Mouse (Mus musculus) embryonic facial prominence, embryonic 11.5 days (tissue): ENCODE measurements at regions not wholly inside any gene's neighbourhood (a gene's known extent, or its start where the extent isn't known, plus 50 kb on each side); places are given as distances from the start of the nearest gene placed in this dataset.

ENCODE experiments used
- ATAC-seq: fragments of 200-750 bp; cut with Nextera tagmentation; replicated peaks from 2 replicates; pipeline ENCODE4 v1.8.0; 2017; ENCODE audit warnings: low read depth; ENCODE audit not compliant: insufficient number of reproducible peaks, low FRiP score, low TSS enrichment
- DNase-seq: peaks from one replicate; pipeline ENCODE4 v3.0.0-alpha.2; 2015; ENCODE audit warnings: low spot score
- H3K27ac ChIP-seq: fragments of 300-500 bp; sonication (generic); replicated peaks from 2 replicates; pipeline ENCODE4 v1.5.1; 2014; ENCODE audit warnings: mild to moderate bottlenecking, low read depth, low read length, control low read depth
- H3K27me3 ChIP-seq: fragments of 300-500 bp; sonication (generic); 2 replicates; pipeline ENCODE4 v1.6.1; 2014; ENCODE audit warnings: mild to moderate bottlenecking, low read length, moderate library complexity, mixed read lengths; ENCODE audit not compliant: control insufficient read depth, insufficient read depth
- H3K36me3 ChIP-seq: fragments of 300-500 bp; sonication (generic); replicated peaks from 2 replicates; pipeline ENCODE4 v1.6.1; 2014; ENCODE audit warnings: low read depth, mild to moderate bottlenecking, low read length, moderate library complexity, mixed read lengths; ENCODE audit not compliant: control insufficient read depth, insufficient read depth
- H3K4me1 ChIP-seq: fragments of 300-500 bp; sonication (generic); 2 replicates; pipeline ENCODE4 v1.6.1; 2014; ENCODE audit warnings: low read length, mixed read lengths; ENCODE audit not compliant: control insufficient read depth, insufficient read depth
- H3K4me2 ChIP-seq: fragments of 300-500 bp; sonication (generic); 2 replicates; pipeline ENCODE4 v1.6.1; 2014; ENCODE audit warnings: low read depth, mild to moderate bottlenecking, control low read depth, low read length, moderate library complexity
- H3K4me3 ChIP-seq: fragments of 300-500 bp; sonication (generic); 2 replicates; pipeline ENCODE4 v1.5.1; 2014; ENCODE audit warnings: low read depth, low read length, control low read depth
- H3K9ac ChIP-seq: fragments of 300-500 bp; sonication (generic); replicated peaks from 2 replicates; pipeline ENCODE4 v1.6.1; 2014; ENCODE audit warnings: mild to moderate bottlenecking, control low read depth, low read length
- H3K9me3 ChIP-seq: fragments of 300-500 bp; sonication (generic); replicated peaks from 2 replicates; pipeline ENCODE4 v1.6.1; 2016; ENCODE audit warnings: mild to moderate bottlenecking, low read length, inconsistent platforms, mixed read lengths; ENCODE audit not compliant: control insufficient read depth
- WGBS: fragments of 180-500 bp; shearing (Covaris S2); extraction: QIAGEN DNeasy Blood & Tissue Kit; methylation state at CpG from one replicate; pipeline ENCODE4 v1.1.7; 2014; 5-methylcytosine and 5-hydroxymethylcytosine counted together

- 49% methylated on average over 10 of the region's 10 CpGs for WGBS
- ATAC-seq: no peak
- no peaks in the 10 kb centered on the region for H3K36me3 ChIP-seq
Observed at GRCm38 (mm10) chr5:47429217-47430172, 553.4 kb upstream of the Slit2 start.

GRCm38 (mm10) chr5:47431599-47432328 is 551.2 kb upstream of the Slit2 start:
- H3K9ac ChIP-seq: no peak overlapping the region
- H3K27me3 ChIP-seq: no peaks in the 10 kb centered on the region
- H3K36me3 ChIP-seq: no peaks in the 10 kb centered on the region
- H3K27ac ChIP-seq: no peak overlapping the region
- DNase-seq (peak; percentile 1), ATAC-seq (no peak)
- no peak overlapping the region for H3K4me2 ChIP-seq
- H3K4me3 ChIP-seq: no peak overlapping the region
- no peaks in the 10 kb centered on the region for H3K9me3 ChIP-seq
- H3K4me1 ChIP-seq: no peaks in the 10 kb centered on the region
- WGBS: 18% methylated on average over 5 of the region's 5 CpGs

More at GRCm38 (mm10) chr5:47429217-47430172, 553.4 kb upstream of the Slit2 start:
- Histone ChIP-seq H3K4me1 (no peaks in the 10 kb centered on the region), H3K9ac (no peak overlapping the region), H3K4me2 (no peak overlapping the region), H3K27ac (no peak overlapping the region), H3K27me3 (no peaks in the 10 kb centered on the region), H3K9me3 (no peaks in the 10 kb centered on the region), H3K4me3 (no peak overlapping the region)
- DNase-seq: peak; percentile 28

- ATAC-seq (no peak), DNase-seq (no peak)
- Histone ChIP-seq H3K27me3 (no peaks in the 10 kb centered on the region), H3K9me3 (no peaks in the 10 kb centered on the region), H3K4me1 (no peaks in the 10 kb centered on the region), H3K36me3 (no peaks in the 10 kb centered on the region), H3K27ac (no peak overlapping the region), H3K4me2 (no peak overlapping the region), H3K9ac (no peak overlapping the region), H3K4me3 (no peak overlapping the region)
- 81% methylated on average over 3 of the region's 3 CpGs for WGBS
Observed at GRCm38 (mm10) chr5:47436455-47436854, 546.5 kb upstream of the Slit2 start.

GRCm38 (mm10) chr5:47446305-47447028 is 536.5 kb upstream of the Slit2 start:
- ATAC-seq (no peak), DNase-seq (no peak)
- H3K27me3 ChIP-seq: no peaks in the 10 kb centered on the region
- H3K9ac ChIP-seq: no peak overlapping the region
- no peak overlapping the region for H3K4me2 ChIP-seq
- no peaks in the 10 kb centered on the region for H3K36me3 ChIP-seq
- WGBS: 51% methylated on average over 5 of the region's 5 CpGs
- H3K27ac ChIP-seq: no peak overlapping the region
- no peak overlapping the region for H3K4me3 ChIP-seq
- H3K4me1 ChIP-seq: no peaks in the 10 kb centered on the region
- H3K9me3 ChIP-seq: no peaks in the 10 kb centered on the region

GRCm38 (mm10) chr5:47464848-47465247 is 518.1 kb upstream of the Slit2 start:
- no peaks in the 10 kb centered on the region for H3K4me1 ChIP-seq
- no peaks in the 10 kb centered on the region for H3K9me3 ChIP-seq
- no peak overlapping the region for H3K4me2 ChIP-seq
- H3K27me3 ChIP-seq: no peaks in the 10 kb centered on the region
- WGBS: 85% methylated on average over 4 of the region's 4 CpGs
- DNase-seq (no peak), ATAC-seq (no peak)
- H3K27ac ChIP-seq: no peak overlapping the region
- H3K36me3 ChIP-seq: no peaks in the 10 kb centered on the region
- H3K9ac ChIP-seq: no peak overlapping the region
- no peak overlapping the region for H3K4me3 ChIP-seq

GRCm38 (mm10) chr5:47469394-47469793 is 513.5 kb upstream of the Slit2 start:
- Histone ChIP-seq H3K9me3 (no peaks in the 10 kb centered on the region), H3K9ac (no peak overlapping the region), H3K4me3 (no peak overlapping the region), H3K4me2 (no peak overlapping the region), H3K27ac (no peak overlapping the region), H3K27me3 (no peaks in the 10 kb centered on the region), H3K36me3 (no peaks in the 10 kb centered on the region), H3K4me1 (no peaks in the 10 kb centered on the region)
- ATAC-seq: no peak
- WGBS: 59% methylated on average over 5 of the region's 5 CpGs
- peak; percentile 21 for DNase-seq

- Histone ChIP-seq H3K4me3 (no peak overlapping the region), H3K36me3 (no peaks in the 10 kb centered on the region), H3K27ac (no peak overlapping the region), H3K4me1 (no peaks in the 10 kb centered on the region), H3K4me2 (no peak overlapping the region), H3K9me3 (no peaks in the 10 kb centered on the region), H3K9ac (no peak overlapping the region), H3K27me3 (no peaks in the 10 kb centered on the region)
- DNase-seq: peak; percentile 40
- WGBS: 52% methylated on average over 7 of the region's 7 CpGs
- ATAC-seq: peak; percentile 56; the same call in 1 of the 2 replicates
Observed at GRCm38 (mm10) chr5:47472027-47472825, 510.7 kb upstream of the Slit2 start.
